Mouse (Mus musculus): Measurements from ENCODE around the gene Map3k6.

GRCm38 (mm10) chr4:133265759-133266158 is 25.1 kb downstream of the Map3k6 start:
- TF ChIP-seq CTCF (IDR thresholded peaks at IDR 0.05) (no peak), EP300 (IDR thresholded peaks at IDR 0.05; ENCODE audit: insufficient read depth, low read depth, low read length) (no peak)

All from heart, adult 2 months (tissue).